Mouse (Mus musculus) mouse trophoblast stem cell (cell line): ENCODE data around the gene Sptan1.

Source experiments
- in situ Hi-C, 2 experiments: fragments of 300-500 bp; cut with MseI, MboI; formaldehyde crosslinking; loops; 2 replicates in 1 of 2; 3 replicates in 1 of 2; pipeline ENCODE4 v1.15.1; 2025

Gene Sptan1

DNA sequence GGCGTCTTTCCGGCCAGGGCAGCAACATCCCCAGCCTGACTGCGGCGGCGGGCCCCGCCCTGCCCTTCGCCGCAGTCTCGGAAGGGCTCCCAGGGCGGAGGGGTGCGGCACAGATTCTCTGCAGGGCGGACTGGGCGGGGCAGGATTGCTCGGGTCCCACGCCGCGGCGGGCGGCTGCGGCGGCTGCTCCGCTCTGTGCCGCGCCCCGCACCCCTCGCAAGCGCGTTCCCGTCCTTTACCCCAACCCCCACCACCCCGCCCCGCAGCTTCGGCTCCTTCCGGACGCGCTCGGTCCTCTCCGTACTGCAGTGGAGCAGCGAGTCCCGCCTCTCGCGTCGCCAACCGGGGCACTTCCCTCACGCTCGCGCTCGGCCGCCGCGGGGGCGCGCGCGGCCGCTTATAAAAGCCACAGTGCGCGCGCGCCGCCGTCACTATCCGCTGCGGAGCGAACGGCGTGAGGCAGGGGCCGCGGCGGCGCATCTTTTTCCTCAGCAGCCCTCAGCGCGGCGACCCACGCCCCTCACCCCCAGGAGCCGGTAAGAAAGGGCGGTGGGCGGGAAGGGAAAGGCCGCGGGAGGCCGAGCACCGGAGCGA lies at the start of gene Sptan1:
Gene Sptan1 (plus strand): TSS at position 311 of the 594 bp plus-strand sequence.
- in situ Hi-C loops: no loop called here

DNA sequence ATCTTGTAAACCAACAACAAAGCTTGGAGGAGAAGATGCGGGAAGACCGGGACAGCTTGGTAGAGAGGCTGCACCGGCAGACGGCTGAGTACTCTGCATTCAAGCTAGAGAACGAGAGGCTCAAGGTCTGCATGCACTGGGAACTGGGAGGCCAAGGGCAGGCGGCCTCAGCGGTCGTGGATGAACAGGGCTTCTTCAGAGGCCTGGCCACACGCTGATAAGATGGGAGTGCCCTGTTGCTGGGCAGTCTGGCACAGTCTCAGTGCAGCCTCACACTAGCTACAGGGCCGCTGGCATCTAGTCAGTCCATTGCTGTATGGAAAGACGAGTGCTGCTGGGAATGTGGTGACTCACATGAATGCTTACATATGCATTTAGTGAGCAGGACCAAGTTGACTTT lies 47.7 kb upstream of the Sptan1 start:
- in situ Hi-C loops: no loop called here

DNA sequence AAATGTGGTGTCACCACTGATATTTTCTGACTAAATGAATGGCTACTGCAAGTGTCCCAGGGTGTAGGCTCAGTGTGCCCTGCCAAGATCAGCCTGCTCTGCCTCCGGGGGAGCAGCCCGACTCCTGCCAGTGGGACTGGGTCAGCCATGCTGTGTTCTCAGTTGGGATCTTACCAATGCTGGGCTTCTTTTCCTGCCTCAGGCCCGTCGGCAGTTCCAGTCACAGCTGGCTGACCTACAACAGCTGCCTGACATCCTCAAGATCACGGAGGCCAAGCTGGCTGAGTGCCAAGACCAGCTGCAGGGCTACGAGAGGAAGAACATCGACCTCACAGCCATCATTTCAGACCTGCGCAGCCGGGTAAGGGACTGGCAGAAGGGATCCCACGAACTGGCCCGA lies 43.3 kb upstream of the Sptan1 start:
- in situ Hi-C loops: no loop called here

- in situ Hi-C loops: no loop called here
These were observed 38.8 kb upstream of the Sptan1 start for GRCm38 (mm10) chr2:29926542-29926941.

DNA sequence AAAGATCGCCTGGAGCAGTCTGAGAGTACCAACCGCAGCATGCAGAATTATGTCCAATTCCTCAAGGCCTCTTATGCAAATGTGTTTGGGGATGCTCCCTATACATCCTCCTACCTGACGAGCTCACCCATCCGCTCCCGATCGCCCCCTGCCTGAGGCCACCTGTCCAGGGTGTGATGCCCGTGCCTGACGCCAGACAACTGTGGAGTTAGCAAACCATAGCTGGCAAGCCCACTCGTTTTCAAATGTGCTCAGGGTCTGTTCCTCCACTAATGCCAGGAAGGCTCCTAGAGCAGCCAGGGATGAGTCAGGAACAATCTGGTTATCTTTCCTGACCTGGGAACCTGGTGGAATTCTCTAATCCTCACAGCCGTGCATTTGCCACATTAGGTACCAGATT lies 34.9 kb upstream of the Sptan1 start:
- in situ Hi-C loops: no loop called here

DNA sequence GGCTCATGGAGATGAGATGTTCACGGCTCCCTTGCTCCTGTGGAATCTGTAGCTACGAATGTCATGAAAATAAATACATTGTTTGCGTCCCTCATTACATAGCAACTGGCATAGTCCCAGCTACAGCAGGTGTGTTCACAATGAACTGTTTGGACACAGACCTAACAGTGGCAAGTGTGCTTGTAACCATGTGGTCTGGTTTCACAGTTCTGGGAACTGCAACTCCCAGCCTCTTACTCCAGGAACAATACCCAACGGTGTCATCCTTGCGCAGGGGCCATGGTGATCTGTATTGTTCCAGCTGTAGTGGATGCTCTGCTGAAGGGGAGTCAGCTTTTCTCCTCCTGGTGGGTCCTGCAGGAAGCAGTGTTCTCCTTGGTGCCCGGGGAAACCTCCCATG lies 34.2 kb upstream of the Sptan1 start:
- in situ Hi-C loops: no loop called here

- in situ Hi-C loops: no loop called here
These were observed 30.3 kb upstream of the Sptan1 start, which contains the start of gene Gle1 for GRCm38 (mm10) chr2:29934906-29935599. Gene Gle1 (plus strand): TSS chr2:29935426.

GRCm38 (mm10) chr2:29940073-29940472 lies 25.3 kb upstream of the Sptan1 start:
- in situ Hi-C loops: no loop called here

- in situ Hi-C loops: no loop called here
These were observed 24.5 kb upstream of the Sptan1 start for GRCm38 (mm10) chr2:29940826-29941225.

DNA sequence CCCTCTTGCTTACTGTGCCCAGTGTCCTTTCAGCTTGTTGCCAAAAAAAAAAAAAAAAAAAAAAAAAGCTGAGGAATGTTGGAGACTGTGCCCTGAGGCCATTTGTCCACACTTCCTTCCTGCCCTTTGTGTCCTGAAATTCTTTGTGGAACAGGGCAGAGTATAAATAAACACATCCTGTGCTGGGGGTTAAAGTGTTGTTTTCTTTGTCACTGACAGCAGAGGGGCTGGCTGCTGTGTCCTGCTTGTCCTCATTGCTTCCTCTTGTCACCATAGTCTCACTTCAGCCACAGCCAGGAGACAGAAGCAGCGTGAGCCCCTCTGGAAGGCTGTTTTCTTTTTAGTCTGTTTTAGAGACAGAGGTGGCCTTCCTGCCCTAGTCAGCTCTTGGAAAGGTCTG lies 20.6 kb upstream of the Sptan1 start:
- in situ Hi-C loops: no loop called here

GRCm38 (mm10) chr2:29948896-29949295 lies 16.5 kb upstream of the Sptan1 start:
- in situ Hi-C loops: no loop called here

GRCm38 (mm10) chr2:29961246-29961645 lies 4.1 kb upstream of the Sptan1 start:
- in situ Hi-C loops: no loop called here

GRCm38 (mm10) chr2:29964354-29965249 lies 758 bp upstream of the Sptan1 start:
- in situ Hi-C loops: no loop called here

GRCm38 (mm10) chr2:29965906-29966305 lies 546 bp downstream of the Sptan1 start:
- in situ Hi-C loops: no loop called here

DNA sequence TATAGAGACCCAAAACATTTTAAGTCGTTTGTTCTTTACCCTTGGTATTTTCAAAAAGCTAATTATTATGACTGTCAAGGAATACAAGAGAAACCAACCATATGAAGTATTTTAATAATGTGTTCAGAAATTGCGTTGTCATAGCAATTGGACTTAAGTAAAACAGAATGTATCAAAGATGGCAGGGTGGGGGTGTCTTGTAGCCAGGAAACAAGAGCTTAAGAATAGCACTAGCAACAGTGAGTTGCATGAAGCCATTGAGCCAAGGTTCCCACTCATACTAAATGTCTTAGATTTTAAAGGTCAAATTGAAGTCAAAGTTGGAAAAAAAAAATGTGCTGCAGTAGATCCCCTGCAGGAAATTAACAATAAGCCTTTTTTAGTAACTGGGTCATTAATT lies 1.5 kb downstream of the Sptan1 start:
- in situ Hi-C loops: no loop called here

DNA sequence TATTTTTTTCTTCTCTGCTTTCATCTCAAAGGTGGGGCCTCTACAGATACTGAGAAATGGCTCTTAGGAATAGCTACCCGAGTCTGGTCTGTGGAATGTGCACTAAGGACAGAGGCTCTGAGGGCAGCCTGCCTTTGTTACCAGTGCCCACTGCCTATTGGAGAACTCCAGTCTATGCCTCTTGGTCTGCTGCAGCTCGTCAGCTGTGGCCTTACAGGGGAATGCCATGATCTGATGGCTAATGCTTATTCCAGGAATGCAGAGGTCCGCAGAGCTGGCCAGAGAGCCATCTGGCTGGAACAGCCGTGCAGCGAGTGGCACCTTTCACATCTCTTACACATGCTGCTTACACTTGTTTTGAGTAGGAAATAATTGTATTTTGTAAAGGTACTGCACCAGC lies 2.4 kb downstream of the Sptan1 start:
- in situ Hi-C loops: no loop called here

- in situ Hi-C loops: no loop called here
These were observed 3.3 kb downstream of the Sptan1 start for GRCm38 (mm10) chr2:29968638-29969037.

DNA sequence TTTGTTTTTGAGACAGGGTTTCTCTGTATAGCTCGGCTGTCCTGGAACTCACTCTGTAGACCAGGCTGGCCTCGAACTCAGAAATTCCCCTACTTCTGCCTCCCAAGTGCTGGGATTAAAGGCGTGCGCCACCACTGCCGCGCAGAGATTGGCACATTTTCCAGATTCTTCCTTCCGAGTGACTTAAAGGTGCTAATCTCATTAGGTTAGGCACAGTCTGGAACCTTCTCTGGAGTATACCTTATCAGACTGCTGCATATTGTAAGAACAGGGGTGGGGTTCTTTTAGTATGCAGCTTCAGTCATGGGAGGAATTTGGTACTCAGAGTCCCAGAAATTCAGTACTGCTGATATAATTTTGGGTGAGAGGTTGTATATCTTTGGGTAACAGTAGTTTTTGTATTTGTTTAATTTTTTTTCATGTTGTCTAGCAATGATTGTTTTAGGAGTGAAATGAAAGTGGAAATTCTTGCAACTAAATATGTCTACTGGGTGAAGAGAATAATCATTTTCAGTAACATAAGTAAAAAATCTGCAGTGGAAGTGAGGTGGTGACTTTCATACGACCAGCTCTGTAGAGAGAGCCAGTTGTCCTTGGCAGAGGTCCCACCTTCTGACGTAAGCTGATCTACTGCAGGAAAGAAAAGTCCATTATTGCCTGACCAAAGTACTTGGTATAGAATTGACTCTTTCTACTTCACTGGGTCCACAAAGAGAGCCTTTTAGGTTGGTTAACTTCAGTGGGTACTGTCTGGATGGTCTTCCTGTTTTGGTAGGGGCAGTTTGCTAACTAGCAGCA lies 6.7 kb downstream of the Sptan1 start:
- in situ Hi-C loops: no loop called here

DNA sequence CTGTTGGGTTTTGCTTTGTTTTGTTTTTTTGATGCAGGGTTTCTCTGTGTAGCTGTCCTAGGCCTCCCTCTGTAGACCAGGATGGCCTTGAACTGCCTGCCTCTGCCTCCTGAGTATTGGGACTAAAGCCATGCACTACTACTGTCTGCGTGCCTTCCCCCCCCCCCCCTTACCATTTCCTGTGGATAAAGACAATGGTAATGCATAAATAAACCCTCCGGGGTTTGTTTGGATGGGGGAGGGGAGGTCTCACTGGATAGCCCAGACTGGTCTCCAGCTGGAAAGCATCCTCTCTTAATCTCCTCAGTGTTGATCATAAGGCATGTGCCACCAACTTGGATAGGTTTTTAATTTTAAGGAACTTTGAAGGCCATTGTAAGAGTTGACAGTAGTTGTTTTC lies 8.2 kb downstream of the Sptan1 start:
- in situ Hi-C loops: no loop called here

DNA sequence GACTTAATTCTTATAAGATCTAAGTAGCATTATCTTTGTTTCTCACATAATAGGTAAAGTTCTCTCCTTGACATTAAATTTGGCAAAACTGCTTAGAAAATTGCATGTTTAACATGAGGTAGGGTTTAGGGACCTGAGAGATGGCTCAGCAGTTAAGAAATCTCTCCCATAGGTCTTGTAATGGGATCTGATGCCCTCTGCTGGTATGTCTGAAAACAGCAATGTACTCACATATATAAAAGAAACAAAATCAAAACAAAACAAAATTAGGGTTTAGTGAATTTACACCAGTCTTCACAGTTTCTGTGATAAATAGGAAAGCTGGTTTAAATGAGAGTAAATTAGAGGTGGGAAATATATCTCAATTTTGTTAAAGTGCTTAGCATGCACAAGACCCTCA lies 11.9 kb downstream of the Sptan1 start:
- in situ Hi-C loops: no loop called here

DNA sequence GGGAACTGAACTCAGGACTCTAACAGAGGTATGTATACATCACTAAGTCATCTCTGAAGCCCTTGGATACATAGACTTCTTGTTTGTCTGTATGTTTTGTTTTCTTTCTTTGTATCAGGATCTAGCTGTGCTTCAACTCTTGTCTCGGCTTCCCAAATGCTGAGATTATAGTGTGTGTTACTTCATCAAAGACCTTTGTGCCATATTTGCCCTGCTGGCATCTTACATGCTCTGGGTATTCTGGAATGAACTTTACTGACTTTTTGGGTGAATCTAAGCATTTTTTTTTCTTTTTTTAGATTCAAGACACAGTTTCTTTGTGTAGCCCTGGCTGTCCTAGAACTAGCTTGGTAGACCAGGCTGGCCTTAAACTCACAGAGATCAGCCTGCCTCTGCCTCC lies 15.3 kb downstream of the Sptan1 start:
- in situ Hi-C loops: no loop called here

GRCm38 (mm10) chr2:29991962-29992361 lies 26.6 kb downstream of the Sptan1 start:
- in situ Hi-C loops: no loop called here
